Comparison of ENCODE assay signal across 22 mouse cellular contexts in the genomic region with DNA sequence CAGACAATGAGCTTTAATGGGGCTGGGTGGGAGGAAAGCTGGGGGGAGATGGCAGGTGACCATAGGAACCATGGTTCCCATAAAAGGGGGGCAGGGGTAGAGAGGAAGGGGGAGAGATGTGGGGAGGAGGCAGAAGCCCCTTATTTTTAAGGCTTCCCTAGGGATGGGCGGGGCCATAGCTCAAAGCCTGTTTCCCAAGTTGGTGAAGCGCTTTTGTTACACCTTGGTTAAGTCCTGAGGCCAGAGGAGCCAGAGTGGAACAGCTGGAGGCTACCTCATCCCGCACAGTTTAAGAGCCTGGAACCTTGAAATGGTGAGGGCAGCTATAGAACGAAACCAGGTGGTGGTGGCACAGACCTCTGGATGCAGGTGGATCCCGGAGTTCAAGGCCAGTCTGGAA. TPM values are rescaled to one million over a fixed set of nuclear protein-coding genes. Genes with fewer than 3 reads are reported as not detected.
"Had no signal": no experiment of that assay in that cellular context is flagged by ENCODE, and none has a peak within 500 bp of the region (broad histone marks: within the 10 kb centered on the region; RNA-seq: fewer than 3 reads in every experiment).

No protein-coding gene starts in this region.

- H3K27me3 ChIP-seq: heart, embryonic 12.5 days; intestine, embryonic 15.5 days; limb, embryonic 13.5 days; limb, embryonic 15.5 days; liver, embryonic 12.5 days had no signal

- DNase-seq: gastrocnemius, postnatal 14 days; heart, adult 18-20 months; heart, postnatal 10 days; heart, postnatal 4 days; kidney, postnatal 25 days; kidney, postnatal 4 days; layer of hippocampus, adult 9-11 months; layer of hippocampus, postnatal 36 days; left cerebral cortex, postnatal 4 days had no signal

- H3K36me3 ChIP-seq: heart, embryonic 10.5 days; heart, embryonic 12.5 days; hindbrain, embryonic 10.5 days; hindbrain, embryonic 12.5 days; intestine, embryonic 15.5 days; limb, embryonic 13.5 days; limb, embryonic 15.5 days; liver, embryonic 12.5 days had no signal

- H3K9ac ChIP-seq: heart, embryonic 12.5 days; hindbrain, embryonic 12.5 days; hindbrain, embryonic 14.5 days; intestine, embryonic 15.5 days; limb, embryonic 13.5 days; limb, embryonic 15.5 days; liver, embryonic 12.5 days had no signal

- H3K9me3 ChIP-seq: heart, embryonic 10.5 days; heart, embryonic 12.5 days; hindbrain, embryonic 10.5 days; hindbrain, embryonic 12.5 days; intestine, embryonic 15.5 days; limb, embryonic 13.5 days; limb, embryonic 15.5 days; liver, embryonic 12.5 days had no signal

- ATAC-seq: hindbrain, embryonic 16.5 days; inflammation-experienced regulatory T-cells, adult 6 months; intestine, embryonic 15.5 days; intestine, postnatal 0 days; liver, embryonic 12.5 days had no signal

- H3K27ac ChIP-seq: heart, embryonic 10.5 days; hindbrain, embryonic 10.5 days; hindbrain, embryonic 12.5 days; hindbrain, embryonic 14.5 days; intestine, embryonic 15.5 days; limb, embryonic 15.5 days; liver, embryonic 12.5 days had no signal

- H3K4me2 ChIP-seq: heart, embryonic 12.5 days; hindbrain, embryonic 12.5 days; hindbrain, embryonic 14.5 days; intestine, embryonic 15.5 days; limb, embryonic 13.5 days; limb, embryonic 15.5 days; liver, embryonic 12.5 days had no signal

- H3K4me3 ChIP-seq: heart, embryonic 10.5 days; heart, embryonic 12.5 days; hindbrain, embryonic 10.5 days; hindbrain, embryonic 12.5 days; intestine, embryonic 15.5 days; limb, embryonic 13.5 days; limb, embryonic 15.5 days; liver, embryonic 12.5 days had no signal

RNA-seq across cellular contexts. Expression of a gene that starts 26.5 kb away (rescaled TPM):
- total RNA-seq: granulocyte monocyte progenitor cell, adult 5-6 weeks had no signal
